Mouse (Mus musculus) E14TG2a.4 (cell line): ENCODE measurements around the gene Mapkapk3.

Source experiments
- CTCF ChIP-seq: conservative IDR thresholded peaks from 2 replicates; pipeline ENCODE4 v1.5.1; 2014; ENCODE audit warnings: low read length
- NANOG ChIP-seq: IDR thresholded peaks from 2 replicates; pipeline ENCODE4 v1.6.1; 2014; ENCODE audit warnings: borderline replicate concordance, low read length, mixed read lengths
- POU5F1 ChIP-seq: IDR thresholded peaks from 2 replicates; pipeline ENCODE4 v1.6.1; 2014; ENCODE audit warnings: low read length, borderline replicate concordance

- peak; percentile 81 for TF ChIP-seq CTCF
- no peak for TF ChIP-seq NANOG
- TF ChIP-seq POU5F1: no peak
Observed at GRCm38 (mm10) chr9:107335909-107336308, 46.2 kb upstream of the Mapkapk3 start.
